Mouse (Mus musculus) spleen, postnatal 36 days (tissue): Measurements from ENCODE around the gene Cfap161.
A peak's percentile ranks its signal among the peaks of the same experiment; 100 is the strongest.

Experiments
- DNase-seq, 2 experiments: peaks; one replicate each; pipeline ENCODE4 v3.0.0; 2022; ENCODE audit warnings: low spot score in 2 of 2, mixed read lengths in 1 of 2

Gene Cfap161

DNA sequence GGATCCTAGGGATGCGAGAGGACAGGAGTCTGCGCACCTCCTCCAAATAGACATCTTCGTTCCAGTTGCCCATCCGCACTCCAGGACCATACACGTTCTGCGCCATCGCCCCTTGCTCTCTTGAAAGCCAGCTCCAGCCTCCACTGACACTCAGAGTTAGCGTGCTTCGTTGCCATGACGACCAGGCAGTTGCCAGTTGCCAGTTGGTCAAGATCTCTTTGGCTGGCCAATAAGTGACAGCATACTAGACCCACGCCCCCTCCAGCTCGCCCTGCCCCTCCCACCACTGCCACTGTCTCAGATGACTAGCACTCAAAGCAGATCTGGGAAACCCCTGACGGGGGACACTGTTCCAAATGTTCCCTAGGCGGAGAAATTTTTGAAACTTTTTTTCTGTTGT, at the start of gene Cfap161:
TSS of gene Cfap161 (minus strand) at position 176 of the 400 bp plus-strand sequence.
- no peak for DNase-seq

DNA sequence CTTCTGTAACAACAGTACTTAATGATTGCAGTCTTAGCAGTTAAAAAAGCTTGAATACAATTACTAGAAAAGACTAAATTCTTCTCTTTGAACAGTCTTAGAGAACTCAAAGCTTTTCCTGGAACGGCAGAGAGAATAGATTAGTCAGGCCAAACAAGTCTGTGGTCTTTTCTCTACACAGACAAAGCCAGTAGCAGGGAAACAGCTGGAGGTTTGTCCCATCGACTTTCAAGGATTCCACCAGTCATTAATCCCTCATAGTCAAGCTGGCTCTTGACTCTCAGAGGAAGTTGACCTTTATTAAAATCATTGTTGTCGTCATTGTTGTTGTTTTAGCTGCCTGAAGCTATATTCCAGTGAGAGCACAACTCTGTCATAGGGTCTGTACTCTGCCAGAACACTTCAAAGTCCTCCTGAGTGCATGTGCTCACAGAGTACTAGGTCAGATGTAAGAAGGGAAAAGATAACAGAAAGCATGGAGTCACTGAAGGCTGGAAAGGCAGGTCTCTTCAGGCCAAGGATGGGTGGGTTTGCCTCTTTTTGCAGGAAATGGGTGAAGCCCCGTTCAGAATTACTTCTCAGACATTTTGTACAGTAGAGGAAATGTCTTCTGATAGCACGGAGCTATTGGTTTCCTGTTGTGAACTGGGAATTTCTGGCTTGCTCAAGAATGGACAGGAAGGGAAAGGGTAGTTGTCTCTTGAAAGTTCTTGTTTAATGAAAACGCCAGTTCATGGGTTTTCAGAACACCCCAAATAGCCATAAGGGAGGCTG, 48.0 kb upstream of the Cfap161 start:
- DNase-seq = no peak

DNA sequence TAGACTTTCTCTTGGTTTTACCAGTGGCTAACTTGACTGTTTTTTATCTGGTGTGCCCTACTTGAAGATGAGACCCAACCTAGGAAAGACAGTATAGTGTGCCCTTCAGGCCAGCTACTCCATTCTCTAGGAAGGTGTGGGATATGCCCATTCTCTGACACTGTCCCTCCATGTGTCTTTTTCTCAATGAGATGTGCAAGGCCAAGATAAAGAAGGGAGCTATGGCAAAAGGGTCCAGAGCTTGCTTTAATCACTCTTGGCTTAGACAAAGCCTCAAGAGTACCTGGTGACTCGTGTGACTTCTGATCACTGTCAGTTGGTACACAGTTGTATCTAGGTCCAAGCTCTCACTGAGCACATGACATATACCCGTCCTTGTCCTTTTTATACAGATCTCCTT, 45.4 kb upstream of the Cfap161 start:
- DNase-seq = no peak

DNA sequence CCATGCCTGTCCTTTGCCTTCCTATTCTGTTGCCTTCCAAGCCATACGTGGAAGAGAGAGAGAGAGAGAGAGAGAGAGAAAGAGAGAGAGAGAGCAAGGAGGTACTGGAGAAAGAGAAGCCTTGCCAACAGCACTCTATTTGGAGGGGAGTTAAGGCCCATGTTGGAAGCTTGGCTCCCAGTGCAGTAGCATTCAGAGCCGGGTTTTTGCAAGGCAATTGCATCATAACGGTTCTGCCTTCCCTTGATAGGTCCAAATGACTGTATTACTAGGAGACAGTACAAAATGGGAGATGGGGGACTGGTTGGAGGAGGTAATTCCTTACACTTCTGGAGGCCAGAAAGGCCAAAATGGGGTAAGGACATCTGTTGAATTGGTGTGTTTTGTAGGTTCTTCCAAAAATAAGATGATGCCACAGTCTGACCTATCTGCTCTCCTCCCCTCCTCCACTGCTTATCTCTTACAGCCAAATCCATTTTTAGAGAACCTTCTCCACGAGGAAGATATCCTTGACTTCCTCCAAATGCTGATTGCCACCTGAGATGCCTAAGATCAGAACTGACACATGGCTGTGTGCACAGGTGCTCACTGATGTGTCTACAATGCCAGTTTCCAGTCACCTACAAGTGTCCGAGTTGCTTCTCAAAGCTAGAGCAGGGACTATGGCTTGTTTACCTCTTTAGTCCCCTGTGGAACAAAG, 44.0 kb upstream of the Cfap161 start:
- DNase-seq = no peak

DNA sequence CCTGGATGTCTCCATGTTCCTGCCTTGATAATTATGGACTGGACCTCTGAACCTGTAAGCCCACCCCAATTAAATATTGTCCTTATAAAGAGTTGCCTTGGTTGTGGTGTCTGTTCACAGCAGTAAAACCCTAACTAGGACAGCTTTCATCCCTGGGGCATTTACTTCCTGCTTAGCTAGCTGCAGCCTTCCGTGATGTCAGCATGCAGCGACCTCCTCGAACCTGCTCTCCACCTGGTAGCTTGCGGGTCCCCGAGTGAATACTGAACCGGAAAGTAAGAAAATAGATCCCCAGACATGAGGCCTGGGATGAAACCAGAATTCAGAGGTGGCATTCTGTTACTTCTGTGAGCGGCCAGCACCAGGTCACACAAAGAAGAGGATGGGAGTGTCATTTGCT, 34.7 kb upstream of the Cfap161 start:
- peak in 1 of 2 experiments; percentile 13 for DNase-seq

DNA sequence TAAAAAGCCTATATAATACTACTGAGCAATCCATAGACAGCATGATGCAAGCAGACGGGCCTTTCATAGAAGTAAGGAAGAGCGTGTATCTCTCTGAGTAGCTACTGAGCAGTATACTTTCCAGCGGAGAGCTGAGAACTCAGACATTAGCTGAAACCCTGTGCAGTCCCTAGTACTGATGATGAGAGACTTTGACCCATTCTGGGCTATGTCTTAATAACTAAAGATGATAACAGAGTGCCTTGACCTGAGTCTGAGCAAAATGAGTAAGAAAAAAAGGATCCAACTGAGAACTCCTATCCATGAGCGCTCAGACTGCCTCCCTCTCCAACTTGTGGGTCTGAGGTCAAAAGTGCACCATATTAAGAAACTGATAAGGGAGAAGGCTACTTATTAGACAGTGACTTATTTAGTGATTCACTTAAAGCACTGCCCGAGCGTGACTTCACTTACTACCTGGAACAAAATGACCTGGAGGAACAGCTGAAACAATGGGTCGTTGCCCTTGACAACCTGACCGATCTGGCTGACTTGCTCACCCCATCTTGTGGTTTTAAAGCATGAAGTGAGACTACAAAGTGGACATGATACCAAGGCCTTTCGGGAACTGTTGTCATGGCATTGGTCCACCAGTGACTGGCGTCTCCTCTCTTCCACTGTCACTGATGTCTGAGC, 32.9 kb upstream of the Cfap161 start:
- DNase-seq = no peak

- no peak for DNase-seq
Observed at GRCm38 (mm10) chr7:83826808-83827207, 32.1 kb upstream of the Cfap161 start.

DNA sequence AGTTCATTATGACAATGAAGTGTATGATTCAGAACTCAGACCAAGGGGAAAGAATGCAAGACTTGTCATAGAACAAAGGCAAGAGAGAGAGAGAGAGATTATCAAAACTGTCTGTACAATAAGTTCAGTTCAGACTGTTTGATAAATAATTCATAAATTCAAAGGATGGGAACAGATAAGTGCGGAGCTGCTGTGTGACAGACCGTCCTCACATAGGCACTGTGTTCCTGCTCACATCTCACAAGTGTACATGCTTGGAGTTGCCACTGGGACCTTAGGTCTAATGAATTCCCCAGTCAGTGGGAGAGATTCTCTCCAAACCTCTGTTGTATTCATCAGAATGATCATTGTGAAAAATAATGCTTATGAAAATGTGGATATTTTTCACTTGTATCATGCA, 27.3 kb upstream of the Cfap161 start:
- DNase-seq = no peak

DNA sequence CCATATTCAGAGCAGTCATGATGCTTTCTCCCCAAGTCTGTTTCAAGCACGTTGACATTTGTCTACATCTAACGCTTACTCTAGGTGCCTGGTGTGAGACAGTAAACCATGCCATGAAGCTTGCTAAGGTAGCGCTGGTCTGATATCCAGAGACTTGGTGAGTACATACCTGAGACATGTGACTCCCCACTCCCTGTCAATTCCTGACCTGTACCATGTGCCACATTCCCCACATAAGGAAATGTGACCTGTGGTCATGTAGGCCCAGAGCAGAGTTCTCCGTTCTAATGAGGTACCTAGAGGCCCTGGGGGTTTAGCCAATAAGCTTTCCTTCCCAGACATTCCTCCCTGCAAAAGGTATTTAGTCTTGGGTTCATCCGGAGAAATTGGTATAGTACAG, 22.2 kb upstream of the Cfap161 start:
- DNase-seq = no peak

DNA sequence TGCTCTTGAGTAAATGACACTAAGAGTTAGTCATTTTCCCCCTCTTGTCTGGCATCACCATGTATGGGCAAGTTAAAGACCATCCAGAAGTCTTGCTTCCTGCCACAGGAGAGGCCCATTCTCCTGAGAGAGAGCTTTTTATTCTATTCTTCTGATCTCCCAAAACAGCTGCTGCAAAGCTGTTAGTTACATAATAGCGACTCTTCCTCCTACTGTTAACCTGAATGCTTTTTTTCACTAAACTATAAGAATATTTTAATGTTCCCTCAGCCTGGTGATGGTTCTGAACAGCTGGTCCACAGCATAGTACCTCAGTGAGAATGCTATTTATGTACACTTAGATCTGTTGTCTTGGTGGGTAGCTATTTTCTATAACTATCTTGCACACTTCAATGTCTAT, 21.0 kb upstream of the Cfap161 start:
- no peak for DNase-seq

GRCm38 (mm10) chr7:83813993-83814392, 19.3 kb upstream of the Cfap161 start:
- no peak for DNase-seq

DNA sequence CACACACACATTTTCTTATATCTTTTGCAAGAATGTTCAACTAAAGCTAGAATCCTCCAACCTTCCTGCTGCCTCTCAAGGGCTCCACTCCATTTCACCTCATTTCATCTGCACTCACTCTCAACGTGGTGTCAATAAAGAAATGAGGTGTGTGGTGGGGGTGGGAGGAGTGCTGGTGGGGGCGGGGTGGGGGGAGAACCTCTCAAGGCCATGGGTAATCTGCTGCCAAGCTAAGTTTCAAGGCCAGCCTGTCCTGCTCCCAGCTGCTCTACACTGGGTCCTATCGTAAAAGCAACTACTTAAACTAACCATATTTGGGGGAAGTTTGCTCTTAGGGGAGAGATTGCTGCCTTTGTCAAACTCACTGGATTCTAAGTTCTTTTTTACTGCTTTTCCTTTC, 18.8 kb upstream of the Cfap161 start:
- DNase-seq = no peak

DNA sequence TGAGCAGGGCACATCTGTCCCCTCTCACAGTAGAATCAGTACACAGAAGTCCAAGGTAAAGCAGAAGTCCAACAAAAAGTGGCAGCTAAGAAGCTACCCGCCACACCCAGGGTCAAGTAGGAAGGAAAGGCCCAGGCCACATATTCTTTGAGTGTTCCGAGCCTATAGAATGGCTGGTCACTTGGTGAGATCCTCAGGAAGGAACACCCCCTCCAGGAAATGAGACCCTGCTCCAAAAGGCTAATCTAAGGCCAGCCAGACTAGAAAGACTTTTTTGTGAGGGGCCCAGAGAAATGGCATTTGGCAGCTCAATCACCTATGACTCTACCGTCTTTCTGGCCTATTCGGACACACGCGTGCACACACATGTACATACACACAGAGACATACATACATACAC, 18.3 kb upstream of the Cfap161 start:
- DNase-seq = no peak

DNA sequence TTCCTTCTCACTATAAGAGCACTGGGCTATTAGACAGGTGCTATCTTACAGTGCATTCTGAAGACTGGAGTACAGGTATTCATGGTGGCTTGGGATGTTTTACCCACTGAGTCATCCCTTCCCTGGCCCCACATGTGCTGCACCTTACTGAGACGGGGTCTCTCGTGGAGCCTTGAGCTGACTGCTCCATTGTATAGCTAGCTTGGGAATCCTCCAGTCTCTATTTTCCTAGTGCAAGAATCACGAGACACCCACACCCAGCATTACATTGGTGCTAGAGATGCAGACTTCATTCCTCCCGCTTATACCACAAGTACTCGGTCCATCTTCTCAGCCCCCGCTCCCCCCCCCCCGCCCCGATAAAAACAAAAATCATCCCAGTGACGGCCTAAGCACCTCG, 17.9 kb upstream of the Cfap161 start:
- no peak for DNase-seq

GRCm38 (mm10) chr7:83811916-83812315, 17.2 kb upstream of the Cfap161 start:
- DNase-seq = no peak

GRCm38 (mm10) chr7:83811461-83811860, 16.8 kb upstream of the Cfap161 start:
- no peak for DNase-seq

- peak in 1 of 2 experiments; percentile 12 for DNase-seq
Observed at GRCm38 (mm10) chr7:83810141-83811100, 15.7 kb upstream of the Cfap161 start.

DNA sequence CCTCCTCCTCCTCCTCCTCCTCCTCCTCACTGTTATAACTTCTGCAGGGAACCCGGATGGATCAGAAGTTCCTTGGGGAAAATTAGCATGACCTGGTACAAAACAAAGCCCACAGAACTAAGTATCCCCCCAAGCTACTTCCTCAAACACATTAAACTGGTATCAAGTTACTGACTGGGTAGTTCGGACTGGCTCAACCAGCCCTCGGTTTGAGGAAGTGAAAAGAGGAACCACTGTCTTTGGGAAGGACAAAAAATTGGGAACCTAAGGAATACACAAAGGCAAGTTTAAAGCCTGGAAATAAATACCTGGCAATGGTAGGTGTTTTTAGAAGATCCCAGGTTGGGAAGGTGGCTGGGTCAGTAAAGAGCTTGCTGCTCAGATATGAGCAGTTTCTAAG, 15.0 kb upstream of the Cfap161 start:
- peak in 1 of 2 experiments; percentile 30 for DNase-seq

DNA sequence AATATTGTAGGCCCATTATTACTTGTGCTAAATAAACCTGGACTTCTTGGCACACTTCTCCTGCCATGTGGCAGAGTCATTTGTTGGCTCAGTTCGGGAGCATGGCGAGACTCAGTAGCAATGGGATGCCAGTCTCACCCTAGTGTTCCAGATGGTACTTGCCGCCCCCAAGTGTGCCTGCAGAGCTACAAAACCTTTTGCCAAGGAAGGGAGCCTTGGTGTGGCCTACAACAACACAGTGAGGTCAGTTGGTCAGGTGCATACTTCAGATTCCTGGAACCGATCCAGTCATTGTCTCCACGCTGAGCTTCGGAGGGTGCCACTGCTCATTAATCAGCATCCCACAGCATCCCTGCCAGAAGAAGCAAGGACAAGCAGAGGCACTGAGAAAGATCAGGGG, 14.4 kb upstream of the Cfap161 start:
- no peak for DNase-seq

DNA sequence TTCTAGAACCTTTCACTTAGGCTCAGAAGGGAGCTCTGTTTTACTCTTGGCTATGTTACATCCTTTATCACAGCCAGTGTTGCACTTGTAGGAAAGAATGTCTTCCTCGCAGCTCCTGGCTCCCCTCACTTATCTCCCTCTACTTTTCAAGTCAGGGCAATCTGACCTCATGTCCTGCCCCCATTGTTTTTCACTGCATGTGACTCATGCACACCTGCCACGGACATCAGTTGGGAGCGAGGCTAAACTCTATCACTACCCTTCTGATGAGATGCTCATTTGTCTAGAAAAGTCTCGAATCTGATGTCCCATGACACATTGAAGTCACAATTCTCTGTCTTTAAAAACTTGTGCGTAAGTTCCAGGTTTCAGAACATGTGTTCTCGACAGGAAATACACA, 12.3 kb upstream of the Cfap161 start:
- no peak for DNase-seq

GRCm38 (mm10) chr7:83803777-83804176, 9.1 kb upstream of the Cfap161 start:
- no peak for DNase-seq

GRCm38 (mm10) chr7:83802509-83802908, 7.8 kb upstream of the Cfap161 start:
- peak; percentile 14 to 24 for DNase-seq
